Mouse (Mus musculus): ENCODE results near the gene Fermt2. TPM values are rescaled to one million over a fixed set of nuclear protein-coding genes. Genes with fewer than 3 reads are reported as not detected.

Fermt2 gene
- total and polyA plus RNA-seq, 2 experiments from 2014 or later = 31.6 to 76.4 TPM

DNA sequence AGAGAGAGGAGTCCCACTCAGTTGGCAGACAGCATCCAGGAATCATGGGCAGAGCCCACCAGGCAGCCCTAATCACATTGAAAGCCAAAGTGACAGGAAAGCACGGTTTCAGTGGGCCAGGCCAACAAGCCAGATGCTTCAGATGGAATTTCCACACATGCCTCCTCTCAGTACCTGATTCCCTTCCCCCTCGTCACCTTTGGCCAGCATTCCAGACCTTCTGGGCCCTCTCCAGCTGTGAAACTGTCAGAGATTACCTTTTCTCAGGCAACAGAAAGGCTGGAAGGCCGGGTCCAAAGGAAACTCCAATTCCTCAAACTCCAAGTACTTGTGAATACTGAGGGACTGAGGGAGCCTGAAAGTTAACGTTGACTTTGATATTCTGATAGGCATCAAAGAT lies 19.1 kb downstream of the Fermt2 start:
- TF ChIP-seq CTCF (IDR thresholded peaks at IDR 0.05; ENCODE audit: low read depth) = no peak
- Histone ChIP-seq H3K27ac (no peak overlapping the region), H3K4me3 (ENCODE audit: low read length) (no peak overlapping the region), H3K36me3 (ENCODE audit: insufficient read depth, low read length) (no peaks in the 10 kb centered on the region), H3K27me3 (ENCODE audit: insufficient read depth, low read length) (no peaks in the 10 kb centered on the region), H3K4me1 (ENCODE audit: insufficient read depth, low read length) (peaks cover 9% of the 10 kb centered on the region), H3K4me2 (ENCODE audit: low read depth, low read length) (no peak overlapping the region), H3K9me3 (ENCODE audit: low read length) (no peaks in the 10 kb centered on the region), H3K9ac (replicated peaks; ENCODE audit: low read length) (no peak overlapping the region)
- DNase-seq (ENCODE audit: low spot score) (no peak), ATAC-seq (no peak)
- WGBS = 60% methylated on average over 4 of the region's 4 CpGs

DNA sequence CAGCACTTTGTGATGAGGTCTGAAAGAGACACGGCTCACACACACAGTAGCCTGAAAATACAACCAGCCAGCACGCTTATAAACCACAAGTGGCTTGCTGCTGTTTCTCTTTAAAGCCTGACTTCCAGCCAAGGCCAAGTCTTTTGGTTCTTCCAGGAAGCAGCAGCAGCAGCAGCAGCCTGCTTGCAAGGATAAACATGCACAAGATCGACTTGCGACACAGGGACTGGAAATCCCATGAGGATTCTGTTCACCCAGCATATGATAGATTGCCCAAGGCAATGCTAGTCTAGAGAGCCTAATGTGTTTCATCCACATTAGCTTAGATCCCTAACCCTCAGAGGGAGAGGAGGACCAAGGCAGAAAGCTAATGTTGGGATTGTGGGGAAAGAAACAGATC lies 22.0 kb downstream of the Fermt2 start:
- peak; percentile 39 for DNase-seq (ENCODE audit: low spot score)
- H3K9ac ChIP-seq (replicated peaks; ENCODE audit: low read length) = no peak overlapping the region

DNA sequence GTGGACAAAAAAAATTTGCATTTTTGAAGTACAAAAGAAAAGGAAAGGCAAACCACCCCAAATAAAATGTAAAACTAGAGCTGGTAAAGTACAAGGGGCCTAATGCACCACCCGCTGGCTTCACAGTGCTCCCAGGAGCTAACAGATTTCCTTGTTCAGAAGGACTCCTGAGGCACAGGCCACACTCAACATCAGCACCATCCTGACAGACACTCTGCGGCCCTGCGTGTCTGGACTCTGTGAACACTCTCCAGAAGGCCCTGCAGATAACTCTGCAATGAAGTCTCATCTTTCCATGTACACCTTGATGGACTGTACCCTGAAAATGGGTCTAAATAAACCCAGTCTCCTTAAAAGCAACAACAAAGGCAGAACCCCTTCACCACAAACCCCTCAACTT lies 22.5 kb downstream of the Fermt2 start:
- TF ChIP-seq CTCF (IDR thresholded peaks at IDR 0.05; ENCODE audit: low read depth) = no peak
- no peak overlapping the region for H3K4me3 ChIP-seq (ENCODE audit: low read length)
- H3K36me3 ChIP-seq (ENCODE audit: insufficient read depth, low read length) = no peaks in the 10 kb centered on the region; the same call in 1 of the 2 replicates
- H3K4me1 ChIP-seq (ENCODE audit: insufficient read depth, low read length) = peaks cover 9% of the 10 kb centered on the region
- peak overlapping the region; percentile 48; the same call in 1 of the 2 replicates for H3K27ac ChIP-seq
- H3K9me3 ChIP-seq (ENCODE audit: low read length) = no peaks in the 10 kb centered on the region
- DNase-seq (ENCODE audit: low spot score) (no peak), ATAC-seq (no peak)
- 75% methylated on average over 3 of the region's 3 CpGs for WGBS
- no peaks in the 10 kb centered on the region for H3K27me3 ChIP-seq (ENCODE audit: insufficient read depth, low read length)
- H3K4me2 ChIP-seq (ENCODE audit: low read depth, low read length) = no peak overlapping the region
- no peak overlapping the region for H3K9ac ChIP-seq (replicated peaks; ENCODE audit: low read length)

More for the DNA sequence above, 22.0 kb downstream of the Fermt2 start:
- Histone ChIP-seq H3K4me1 (ENCODE audit: insufficient read depth, low read length) (peaks cover 9% of the 10 kb centered on the region), H3K36me3 (ENCODE audit: insufficient read depth, low read length) (no peaks in the 10 kb centered on the region; the same call in 1 of the 2 replicates), H3K27me3 (ENCODE audit: insufficient read depth, low read length) (no peaks in the 10 kb centered on the region), H3K4me3 (ENCODE audit: low read length) (no peak overlapping the region), H3K4me2 (ENCODE audit: low read depth, low read length) (no peak overlapping the region), H3K9me3 (ENCODE audit: low read length) (no peaks in the 10 kb centered on the region), H3K27ac (peak overlapping the region; percentile 48; the same call in 1 of the 2 replicates)
- TF ChIP-seq CTCF (IDR thresholded peaks at IDR 0.05; ENCODE audit: low read depth) = no peak
- no peak for ATAC-seq
- WGBS = 33% methylated on average over 4 of the region's 4 CpGs

DNA sequence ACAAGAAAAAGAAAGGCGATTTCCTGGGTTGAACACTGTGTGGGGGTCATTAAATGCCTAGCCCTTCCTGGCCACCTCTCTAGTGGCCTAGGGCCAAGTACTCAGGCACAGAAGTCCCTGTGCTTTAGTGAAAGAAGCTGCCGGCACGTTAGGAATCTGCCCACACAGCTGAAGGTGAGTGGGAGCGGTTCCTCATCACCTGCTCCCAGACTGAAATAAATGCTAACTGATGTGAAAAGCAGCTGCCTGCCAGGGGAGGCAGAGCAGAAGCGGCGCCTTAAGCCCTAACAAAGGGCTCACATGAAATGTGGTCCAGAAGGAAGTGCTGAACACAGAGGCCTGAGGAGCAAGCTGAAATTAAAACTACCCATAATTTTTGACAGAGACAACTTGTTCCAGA lies 22.9 kb downstream of the Fermt2 start:
- DNase-seq (ENCODE audit: low spot score) = peak; percentile 10
- 0 out of 2 replicates have a peak overlapping the region, but pooled peaks have one; percentile 8 for H3K27ac ChIP-seq
- H3K4me2 ChIP-seq (ENCODE audit: low read depth, low read length) = no peak overlapping the region
- no peak overlapping the region for H3K4me3 ChIP-seq (ENCODE audit: low read length)
- peaks cover 9% of the 10 kb centered on the region for H3K4me1 ChIP-seq (ENCODE audit: insufficient read depth, low read length)
- no peaks in the 10 kb centered on the region for H3K9me3 ChIP-seq (ENCODE audit: low read length)
- no peaks in the 10 kb centered on the region; the same call in 1 of the 2 replicates for H3K36me3 ChIP-seq (ENCODE audit: insufficient read depth, low read length)
- TF ChIP-seq CTCF (IDR thresholded peaks at IDR 0.05; ENCODE audit: low read depth) = no peak
- 21% methylated on average over 6 of the region's 6 CpGs for WGBS
- peak; percentile 35; the same call in 1 of the 2 replicates for ATAC-seq
- no peak overlapping the region for H3K9ac ChIP-seq (replicated peaks; ENCODE audit: low read length)
- no peaks in the 10 kb centered on the region for H3K27me3 ChIP-seq (ENCODE audit: insufficient read depth, low read length)

DNA sequence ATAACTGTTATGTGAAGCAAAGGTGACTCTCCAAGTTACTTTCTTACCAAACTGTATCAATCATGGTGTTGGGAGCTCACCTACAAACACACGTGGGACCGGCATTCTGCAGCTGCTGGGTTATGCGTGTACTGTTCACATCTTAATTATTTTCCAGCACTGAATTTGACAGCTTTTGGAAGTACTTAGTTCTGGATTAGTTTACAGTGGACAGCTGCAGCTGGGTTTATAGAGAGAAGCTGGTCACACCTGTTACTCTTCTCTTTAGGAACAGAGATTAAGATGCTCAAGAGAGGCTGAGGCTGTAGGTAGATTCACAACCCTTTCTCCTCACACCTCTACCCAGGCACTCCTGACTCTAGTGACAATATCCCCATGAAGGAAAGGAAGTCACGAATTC lies 23.8 kb downstream of the Fermt2 start:
- H3K36me3 ChIP-seq (ENCODE audit: insufficient read depth, low read length) = no peaks in the 10 kb centered on the region; the same call in 1 of the 2 replicates
- no peaks in the 10 kb centered on the region for H3K27me3 ChIP-seq (ENCODE audit: insufficient read depth, low read length)
- 90% methylated on average over 4 of the region's 4 CpGs for WGBS
- H3K27ac ChIP-seq = no peak overlapping the region
- DNase-seq (ENCODE audit: low spot score) (no peak), ATAC-seq (no peak)
- no peak overlapping the region for H3K9ac ChIP-seq (replicated peaks; ENCODE audit: low read length)
- H3K4me3 ChIP-seq (ENCODE audit: low read length) = no peak overlapping the region
- no peaks in the 10 kb centered on the region for H3K9me3 ChIP-seq (ENCODE audit: low read length)
- H3K4me1 ChIP-seq (ENCODE audit: insufficient read depth, low read length) = peaks cover 9% of the 10 kb centered on the region
- TF ChIP-seq CTCF (IDR thresholded peaks at IDR 0.05; ENCODE audit: low read depth) = no peak
- no peak overlapping the region for H3K4me2 ChIP-seq (ENCODE audit: low read depth, low read length)

DNA sequence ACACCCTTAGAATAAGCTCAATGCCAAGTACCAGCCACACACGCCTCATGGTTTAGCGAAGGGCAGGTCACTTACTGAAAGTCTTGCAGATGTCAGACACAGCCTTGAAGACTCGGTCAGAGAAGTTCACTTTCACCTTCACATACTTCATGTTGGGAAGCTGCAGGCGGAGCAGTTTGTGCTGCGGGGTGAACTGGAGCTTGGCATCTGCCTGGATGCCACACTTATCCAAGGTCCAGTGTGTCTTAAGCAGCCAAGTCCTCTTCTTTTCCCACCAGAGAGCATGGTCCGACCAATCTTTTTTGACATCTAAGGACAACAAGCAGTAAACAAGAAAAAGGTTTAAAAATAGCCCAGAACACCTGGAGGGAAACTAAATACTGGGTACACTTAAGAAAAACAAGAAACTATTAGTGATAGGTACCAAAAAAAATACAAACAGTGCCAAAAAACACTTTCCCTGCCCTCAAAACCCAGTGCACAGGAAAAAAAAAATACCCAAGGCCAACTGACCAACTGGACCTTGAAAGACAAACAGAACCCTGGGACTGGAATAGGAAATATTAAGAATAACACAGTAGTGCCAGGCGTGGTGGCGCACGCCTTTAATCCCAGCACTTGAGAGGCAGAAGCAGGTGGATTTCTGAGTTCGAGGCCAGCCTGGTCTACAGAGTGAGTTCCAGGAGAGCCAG lies 25.4 kb downstream of the Fermt2 start:
- no peak overlapping the region for H3K27ac ChIP-seq
- 91% methylated on average over 10 of the region's 10 CpGs for WGBS
- no peak overlapping the region for H3K4me2 ChIP-seq (ENCODE audit: low read depth, low read length)
- DNase-seq (ENCODE audit: low spot score) (no peak), ATAC-seq (no peak)
- H3K9ac ChIP-seq (replicated peaks; ENCODE audit: low read length) = no peak overlapping the region
- H3K9me3 ChIP-seq (ENCODE audit: low read length) = no peaks in the 10 kb centered on the region
- no peak overlapping the region for H3K4me3 ChIP-seq (ENCODE audit: low read length)
- peaks cover 9% of the 10 kb centered on the region for H3K4me1 ChIP-seq (ENCODE audit: insufficient read depth, low read length)
- H3K36me3 ChIP-seq (ENCODE audit: insufficient read depth, low read length) = no peaks in the 10 kb centered on the region; the same call in 1 of the 2 replicates
- no peaks in the 10 kb centered on the region for H3K27me3 ChIP-seq (ENCODE audit: insufficient read depth, low read length)
- no peak for TF ChIP-seq CTCF (IDR thresholded peaks at IDR 0.05; ENCODE audit: low read depth)

DNA sequence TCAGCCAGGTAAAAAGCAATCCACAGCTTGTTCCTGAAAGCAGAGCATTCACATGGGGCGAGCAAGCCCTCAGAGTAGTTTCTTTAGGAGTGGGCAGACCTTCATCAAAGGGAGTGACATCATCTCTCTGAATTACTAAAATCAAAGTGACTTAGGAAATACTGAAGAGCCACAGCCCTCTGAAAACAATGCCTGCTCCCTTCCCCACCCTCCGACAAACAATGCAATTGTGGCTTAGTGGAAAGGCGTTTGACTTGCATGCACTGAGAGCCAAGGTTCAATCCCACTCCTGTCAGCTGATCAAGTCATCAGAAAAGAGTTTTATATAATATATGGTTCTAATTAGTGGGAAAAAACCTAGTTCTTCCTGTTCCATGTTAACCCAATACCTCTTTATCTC lies 26.0 kb downstream of the Fermt2 start:
- no peak overlapping the region for H3K9ac ChIP-seq (replicated peaks; ENCODE audit: low read length)
- ATAC-seq (no peak), DNase-seq (ENCODE audit: low spot score) (no peak)
- H3K9me3 ChIP-seq (ENCODE audit: low read length) = no peaks in the 10 kb centered on the region
- H3K36me3 ChIP-seq (ENCODE audit: insufficient read depth, low read length) = no peaks in the 10 kb centered on the region; the same call in 1 of the 2 replicates
- H3K27me3 ChIP-seq (ENCODE audit: insufficient read depth, low read length) = no peaks in the 10 kb centered on the region
- no peak overlapping the region for H3K27ac ChIP-seq
- H3K4me2 ChIP-seq (ENCODE audit: low read depth, low read length) = no peak overlapping the region
- H3K4me1 ChIP-seq (ENCODE audit: insufficient read depth, low read length) = peaks cover 9% of the 10 kb centered on the region
- H3K4me3 ChIP-seq (ENCODE audit: low read length) = no peak overlapping the region
- TF ChIP-seq CTCF (IDR thresholded peaks at IDR 0.05; ENCODE audit: low read depth) = no peak
- WGBS = 75% methylated on average over 3 of the region's 3 CpGs
